Mouse (Mus musculus) gastrocnemius, postnatal 4 days (tissue): ENCODE results near the gene Tuba8. TPM values are rescaled to one million over a fixed set of nuclear protein-coding genes. Genes with fewer than 3 reads are reported as not detected.

ENCODE experiments used
- total RNA-seq, 2 experiments: library from RNA; stranded (reverse); gene quantifications; 2 replicates each; pipeline ENCODE4 v1.2.3; 2021

Gene Tuba8
- total RNA-seq, 2 experiments from 2014 or later = 26.4 to 36.8 TPM

Other genes starting within 250 kb of the Tuba8 start
- gene Mical3, start 79.7 kb upstream of the Tuba8 start, total RNA-seq = 100 to 1,000 TPM in 1 of 2 experiments, 10 to 100 TPM in 1; 99.9 to 103 TPM
- 1 to 10 TPM; 5.8 to 6.1 TPM for gene Pex26, start 27.0 kb upstream of the Tuba8 start, total RNA-seq
- gene Usp18, start 35.2 kb downstream of the Tuba8 start, total RNA-seq = 1 to 10 TPM; 1.0 to 1.2 TPM
- gene Slc6a13, start 89.5 kb downstream of the Tuba8 start, total RNA-seq = 10 to 100 TPM; 20.4 to 26.4 TPM
- under 1 TPM; 0.10 to 0.54 TPM for gene Slc6a12, start 132.4 kb downstream of the Tuba8 start, total RNA-seq